Mouse (Mus musculus) cerebellum, postnatal 10 days (tissue): ENCODE measurements around the gene Slc27a5.
A peak's percentile ranks its signal among the peaks of the same experiment; 100 is the strongest.

Source experiments
- DNase-seq, 2 experiments: peaks; one replicate each; pipeline ENCODE4 v3.0.0; 2021; ENCODE audit warnings: mixed read lengths in 2 of 2

Slc27a5 gene

DNA sequence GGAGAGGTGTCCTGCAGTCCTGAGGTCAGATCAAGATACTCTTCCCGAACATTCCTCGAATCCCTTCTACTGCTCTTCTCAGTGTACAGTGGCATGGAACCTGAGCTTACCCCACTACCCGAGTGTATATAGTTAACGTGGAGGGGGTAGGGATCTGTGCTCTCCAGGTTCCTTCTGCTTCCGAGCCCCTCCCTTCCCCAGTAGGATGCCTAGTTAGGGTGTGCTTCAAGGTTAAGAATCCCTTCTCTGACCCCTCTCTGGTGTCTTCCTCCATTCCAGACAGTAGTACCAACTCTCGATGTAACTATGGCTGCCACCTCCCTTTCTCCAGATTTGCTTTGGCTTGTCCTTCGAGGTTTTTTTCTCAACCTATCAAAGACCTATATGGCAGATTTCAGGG is 17.7 kb downstream of the Slc27a5 start:
- no peak for DNase-seq

DNA sequence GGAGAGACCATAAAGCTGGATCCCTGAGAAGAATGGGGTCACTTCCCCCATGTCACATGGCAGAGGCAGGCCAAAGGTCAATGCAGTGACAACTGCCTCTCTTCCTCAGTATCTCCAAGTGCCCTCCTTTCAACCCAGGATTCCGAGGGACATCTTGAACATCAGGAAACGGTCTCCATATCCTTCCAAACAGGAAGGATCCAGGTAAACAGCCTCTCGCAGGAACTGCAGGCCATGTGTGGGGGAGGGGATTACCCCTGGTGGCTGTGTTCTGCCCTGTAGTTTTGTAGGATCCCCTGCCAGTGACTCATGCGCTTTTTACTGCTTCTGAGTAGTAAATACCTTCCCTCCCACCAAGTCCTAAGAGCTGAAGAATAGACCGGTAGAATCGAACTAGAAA is 18.2 kb downstream of the Slc27a5 start:
- no peak for DNase-seq

- DNase-seq: peak in 1 of 2 experiments; percentile 21
Measured at GRCm38 (mm10) chr7:12978931-12979722, 18.9 kb downstream of the Slc27a5 start.

- DNase-seq: peak; percentile 100
Measured at GRCm38 (mm10) chr7:12977682-12978389, 20.2 kb downstream of the Slc27a5 start, which contains the start of gene Zfp446. Zfp446 (plus strand) TSS chr7:12977848.

GRCm38 (mm10) chr7:12970906-12971305 is 27.1 kb downstream of the Slc27a5 start:
- no peak for DNase-seq

- peak; percentile 95 to 97 for DNase-seq
Measured at GRCm38 (mm10) chr7:12966104-12966845, 31.7 kb downstream of the Slc27a5 start.

GRCm38 (mm10) chr7:12965678-12966091 is 32.3 kb downstream of the Slc27a5 start, which contains the start of gene Zfp324:
Zfp324 (plus strand) TSS chr7:12965838.
- DNase-seq: peak; percentile 90 to 95

GRCm38 (mm10) chr7:12961511-12962141 is 36.4 kb downstream of the Slc27a5 start:
- peak; percentile 61 to 62 for DNase-seq

DNA sequence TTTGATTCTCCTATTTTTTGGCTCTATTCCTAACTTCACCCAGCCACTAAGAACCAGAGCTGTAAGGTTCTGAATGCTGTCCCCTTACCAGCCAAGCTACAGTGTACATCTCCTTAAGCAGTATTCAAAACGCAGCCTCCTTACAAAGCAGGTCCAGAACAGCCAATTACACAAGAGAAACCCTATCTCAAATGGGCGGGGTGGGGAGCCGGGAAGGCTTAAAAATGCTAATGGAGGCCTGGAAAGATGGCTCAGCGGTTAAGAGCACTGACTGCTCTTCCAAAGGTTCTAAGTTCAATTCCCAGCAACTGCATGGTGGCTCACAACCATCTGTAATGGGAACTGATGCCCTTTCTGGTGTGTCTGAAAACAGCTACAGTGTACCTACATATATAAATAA is 38.3 kb downstream of the Slc27a5 start:
- no peak for DNase-seq

GRCm38 (mm10) chr7:12958948-12959347 is 39.0 kb downstream of the Slc27a5 start:
- DNase-seq: no peak

GRCm38 (mm10) chr7:12957511-12957910 is 40.5 kb downstream of the Slc27a5 start:
- DNase-seq: no peak

DNA sequence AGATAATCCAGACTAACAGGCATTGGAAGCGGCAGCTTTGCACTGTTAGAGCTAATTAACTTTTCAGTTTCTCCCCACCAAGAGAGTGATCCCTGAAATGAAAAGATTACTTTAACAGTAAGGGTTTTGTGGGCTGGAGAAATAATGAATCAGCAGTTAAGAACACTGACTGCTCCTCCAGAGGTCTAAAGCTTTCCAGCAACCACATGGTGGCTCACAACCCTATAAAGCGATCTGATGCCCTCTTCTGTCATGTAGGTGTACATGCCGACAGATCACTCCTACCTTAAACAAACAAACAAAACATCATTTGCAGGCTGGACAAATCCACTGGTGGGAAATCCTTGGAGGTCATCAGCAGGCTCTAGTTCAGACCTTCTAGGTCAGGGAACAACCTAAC is 43.1 kb downstream of the Slc27a5 start:
- peak; percentile 30 to 45 for DNase-seq

DNA sequence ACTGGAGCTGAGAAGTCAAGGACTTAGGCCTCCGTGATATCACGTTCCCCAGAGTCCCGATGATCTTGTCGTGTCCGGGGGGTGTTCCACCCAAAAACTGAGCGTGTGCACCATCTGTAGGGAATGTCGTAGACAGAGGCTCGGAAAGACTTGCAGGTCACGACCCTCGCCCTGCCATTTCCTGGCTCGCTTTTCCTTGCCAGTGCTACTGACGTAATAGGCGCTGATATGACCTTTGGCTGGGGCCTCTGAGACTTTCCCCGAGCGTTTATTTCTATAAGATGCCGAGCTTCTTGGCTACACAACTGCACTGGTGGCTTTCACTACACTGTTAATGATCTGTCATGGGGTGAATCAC is 48.1 kb downstream of the Slc27a5 start:
- DNase-seq: no peak

- peak; percentile 91 to 94 for DNase-seq
Measured at GRCm38 (mm10) chr7:12949032-12949871, 48.7 kb downstream of the Slc27a5 start.

DNA sequence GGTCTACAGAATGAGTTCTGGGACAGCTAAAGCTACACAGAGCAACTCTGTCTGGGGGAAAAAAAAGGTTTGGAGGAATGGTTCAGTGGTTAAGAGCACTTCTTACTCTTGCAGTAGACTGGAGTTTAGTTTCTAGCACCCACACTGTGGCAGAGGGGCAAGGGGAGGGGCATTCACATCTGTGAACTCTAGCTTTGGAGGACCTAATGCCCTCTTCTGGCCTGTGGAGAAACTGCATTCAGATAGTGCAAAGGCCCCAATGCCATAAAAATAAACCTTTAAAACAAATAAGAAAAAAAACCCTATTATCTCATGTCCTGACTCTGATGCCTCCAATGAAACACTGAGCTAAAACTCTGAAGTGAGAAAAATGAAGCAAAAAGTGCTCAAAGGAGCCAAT is 54.5 kb downstream of the Slc27a5 start:
- DNase-seq: no peak

DNA sequence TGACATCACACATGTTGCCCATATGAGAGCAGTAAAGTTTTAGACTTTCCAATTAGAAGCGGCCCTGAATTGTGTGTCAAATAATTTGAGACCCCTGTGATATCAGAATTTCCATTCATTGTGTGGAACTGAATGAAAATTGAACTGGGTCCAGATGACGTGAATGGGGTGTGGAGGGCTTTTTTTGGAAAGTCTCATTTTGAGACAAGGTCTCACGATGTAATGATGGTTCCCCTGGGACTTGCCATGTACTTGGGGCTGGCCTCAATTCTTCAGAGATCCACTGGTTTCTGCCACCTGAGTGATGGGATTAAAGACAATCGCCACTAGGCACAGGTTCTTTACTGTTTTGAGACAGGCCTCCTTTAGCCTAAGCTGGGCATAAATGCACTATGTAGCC is 57.4 kb downstream of the Slc27a5 start:
- no peak for DNase-seq
